Mouse (Mus musculus) CH12.LX (cell line): Measurements from ENCODE around the gene Eepd1. TPM values are rescaled to one million over a fixed set of nuclear protein-coding genes. Genes with fewer than 3 reads are reported as not detected.
"Not testable (repeated sequence)": the region's sequence is repeated elsewhere in the genome, so short reads cannot be mapped to it uniquely, and the experiment has no call there.

Experiments
- DNase-seq: peaks from one replicate; pipeline ENCODE4 v3.0.0-alpha.2; 2013; ENCODE audit errors: extremely low read depth
- H3K27ac ChIP-seq: 2 replicates; pipeline ENCODE4 v1.5.1; 2012; ENCODE audit warnings: low read depth, mild to moderate bottlenecking, control low read depth, moderate library complexity; ENCODE audit not compliant: insufficient read depth
- H3K27me3 ChIP-seq: replicated peaks from 2 replicates; pipeline ENCODE3; 2012; ENCODE audit warnings: inconsistent platforms
- H3K36me3 ChIP-seq, 2 experiments: replicated peaks in 1 of 2; 2 replicates each; pipeline versions ENCODE3 to v1.6.1; 2012; ENCODE audit warnings: inconsistent platforms in 1 of 2, low read length in 1 of 2, mild to moderate bottlenecking in 1 of 2, mixed read lengths in 1 of 2, moderate library complexity in 1 of 2; ENCODE audit not compliant: control insufficient read depth in 1 of 2, insufficient read depth in 1 of 2
- H3K4me1 ChIP-seq, 2 experiments: 2 replicates each; pipeline ENCODE4 v1.6.1; 2012; ENCODE audit warnings: inconsistent platforms in 1 of 2, moderate library complexity in 1 of 2; ENCODE audit not compliant: insufficient read depth in 2 of 2, control insufficient read depth in 1 of 2
- H3K4me2 ChIP-seq: 2 replicates; pipeline ENCODE4 v1.6.1; 2012; ENCODE audit warnings: low read depth, mild to moderate bottlenecking, control low read depth; ENCODE audit not compliant: poor library complexity, insufficient read depth, severe bottlenecking
- H3K4me3 ChIP-seq, 3 experiments: fragments of 150-350 bp in 1 of 3; sonication (generic) in 1 of 3; replicated peaks in 1 of 3; 2 replicates each; pipeline versions ENCODE3 to v1.5.1; 2011 to 2012; ENCODE audit warnings: low read depth in 2 of 3, low read length in 2 of 3, mild to moderate bottlenecking in 2 of 3, moderate library complexity in 2 of 3, control low read depth in 1 of 3, improper control_type of control experiment in 1 of 3, inconsistent platforms in 1 of 3, mixed read lengths in 1 of 3; ENCODE audit not compliant: poor library complexity in 1 of 3
- H3K79me2 ChIP-seq: replicated peaks from 2 replicates; pipeline ENCODE4 v1.6.1; 2012; ENCODE audit warnings: mild to moderate bottlenecking, moderate library complexity; ENCODE audit not compliant: control insufficient read depth, poor library complexity, insufficient read depth, severe bottlenecking; ENCODE audit errors: extremely low read depth
- H3K9ac ChIP-seq: 2 replicates; pipeline ENCODE4 v1.6.1; 2012; ENCODE audit warnings: low read depth, mild to moderate bottlenecking, control low read depth, moderate library complexity; ENCODE audit not compliant: insufficient read depth
- H3K9me3 ChIP-seq: replicated peaks from 2 replicates; pipeline ENCODE3; 2012; ENCODE audit warnings: low read length, inconsistent platforms, mixed read lengths
- BHLHE40 ChIP-seq: IDR thresholded peaks from 2 replicates; pipeline ENCODE4 v1.6.1; 2011; ENCODE audit warnings: mild to moderate bottlenecking, low read depth, low read length, improper control_type of control experiment
- CTCF ChIP-seq, 2 experiments: IDR thresholded peaks in 1 of 2; conservative IDR thresholded peaks in 1 of 2; 2 replicates each; pipeline ENCODE4 v1.5.1; 2011 to 2012; ENCODE audit warnings: low read depth in 2 of 2, low read length in 2 of 2, improper control_type of control experiment in 1 of 2, inconsistent platforms in 1 of 2, mild to moderate bottlenecking in 1 of 2, moderate library complexity in 1 of 2
- E2F4 ChIP-seq: IDR thresholded peaks from 2 replicates; pipeline ENCODE4 v1.6.1; 2011; ENCODE audit warnings: low read depth, low read length, improper control_type of control experiment; ENCODE audit not compliant: insufficient replicate concordance
- JUN ChIP-seq: IDR thresholded peaks from 2 replicates; pipeline ENCODE4 v1.6.1; 2011; ENCODE audit warnings: low read depth, mild to moderate bottlenecking, low read length, improper control_type of control experiment, moderate library complexity; ENCODE audit not compliant: insufficient read depth
- MAFK ChIP-seq: IDR thresholded peaks from 2 replicates; pipeline ENCODE4 v1.6.1; 2011; ENCODE audit warnings: low read length, improper control_type of control experiment; ENCODE audit not compliant: insufficient replicate concordance
- MXI1 ChIP-seq: IDR thresholded peaks from 2 replicates; pipeline ENCODE4 v1.6.1; 2011; ENCODE audit warnings: mild to moderate bottlenecking, low read depth, low read length, improper control_type of control experiment
- MYC ChIP-seq: IDR thresholded peaks from 2 replicates; pipeline ENCODE4 v1.6.1; 2011; ENCODE audit warnings: low read depth, mild to moderate bottlenecking, improper control_type of control experiment, low read length
- TBP ChIP-seq: conservative IDR thresholded peaks from 2 replicates; pipeline ENCODE4 v1.6.1; 2011; ENCODE audit warnings: low read depth, low read length, improper control_type of control experiment
- TCF12 ChIP-seq: IDR thresholded peaks from 2 replicates; pipeline ENCODE4 v1.6.1; 2014; ENCODE audit warnings: low read depth, mild to moderate bottlenecking, inconsistent platforms, low read length, improper control_type of control experiment
- ZKSCAN1 ChIP-seq: IDR thresholded peaks from 2 replicates; pipeline ENCODE4 v1.6.1; 2012; ENCODE audit warnings: low read depth, inconsistent platforms, low read length, improper control_type of control experiment, borderline replicate concordance
- ZMIZ1 ChIP-seq: IDR thresholded peaks from 2 replicates; pipeline ENCODE4 v1.6.1; 2012; ENCODE audit warnings: low read depth, mild to moderate bottlenecking, inconsistent platforms, low read length, improper control_type of control experiment
- dilution Hi-C: fragments of 300-500 bp; cut with MboI; formaldehyde crosslinking; loops from 2 replicates; pipeline ENCODE4 v1.14.3; 2020; ENCODE audit warnings: low sequenced_read_pairs; ENCODE audit not compliant: extremely low pct_unique_long_range_greater_than_20kb, extremely low pct_ligation_motif_present
- in situ Hi-C: fragments of 300-500 bp; cut with MboI; formaldehyde crosslinking; loops from 3 replicates; pipeline ENCODE4 v1.14.3; 2019; ENCODE audit warnings: low sequenced_read_pairs, low pct_ligation_motif_present, low pct_unique_long_range_greater_than_20kb, mixed read lengths
- polyA plus RNA-seq: library from polyadenylated mRNA; unstranded; fragments of >175 nt; gene quantifications from 2 replicates; pipeline ENCODE4 v1.2.1, GENCODE M21; 2012; ENCODE audit warnings: low read depth; ENCODE audit not compliant: insufficient read length
- total RNA-seq, 2 experiments: library from RNA; depleted of rRNA; stranded (reverse); fragments of 300-350 nt in 1 of 2; fragments of >200 nt in 1 of 2; gene quantifications; 2 replicates each; pipeline ENCODE4 v1.2.3; 2012 to 2014

Gene Eepd1
- total RNA-seq (2012; rRNA removed) (2.2 and 2.9 TPM in 2 replicates), total RNA-seq (2014; rRNA removed) (2.3 and 2.5 TPM in 2 replicates), polyA plus RNA-seq (1.3 and 1.9 TPM in 2 replicates)

- no peaks in the 10 kb centered on the region for H3K36me3 ChIP-seq
- no peaks in the 10 kb centered on the region for H3K9me3 ChIP-seq
- H3K9ac ChIP-seq, result peak within 1 kb of the TSS; percentile 50; the same call in 1 of the 2 replicates
- TF ChIP-seq ZMIZ1, result peak; percentile 34; the same call in 1 of the 2 replicates
- TF ChIP-seq TBP, result no peak
- peak; percentile 27; the same call in 1 of the 2 replicates for TF ChIP-seq MXI1
- H3K27ac ChIP-seq, result no peak within 1 kb of the TSS
- H3K27me3 ChIP-seq, result no peaks in the 10 kb centered on the region
- in situ Hi-C loops, result loop anchor here (10.0 kb wide), 1 partner anchor 103 kb away; no protein-coding TSS in a partner anchor
- H3K79me2 ChIP-seq, result no peaks in the 10 kb centered on the region
- peak within 1 kb of the TSS; percentile 54 to 69 (median 67) for H3K4me3 ChIP-seq
- H3K4me1 ChIP-seq, result peaks cover 6 to 37% of the 10 kb centered on the region in 2 experiments; a peak in 3 of 4 replicates
- H3K4me2 ChIP-seq, result peak within 1 kb of the TSS; percentile 87
- dilution Hi-C loops, result no loop called here
- DNase-seq, result peak; percentile 84
These were observed at the start of gene Eepd1 for GRCm38 (mm10) chr9:25481344-25482095. Gene Eepd1 (plus strand): TSS chr9:25481547.

- dilution Hi-C loops, result no loop called here
- no peak for TF ChIP-seq MAFK
- no peak for TF ChIP-seq TCF12
- TF ChIP-seq CTCF (conservative IDR thresholded peaks at IDR 0.05 in 1 of 2, IDR thresholded peaks at IDR 0.05 in 1 of 2; ENCODE audit: low read depth in 2 of 2, low read length in 2 of 2), result no peak
- TF ChIP-seq E2F4, result no peak
- no peak for TF ChIP-seq MYC
- no peak for TF ChIP-seq JUN
- TF ChIP-seq ZKSCAN1, result no peak
- TF ChIP-seq MXI1, result no peak
- TF ChIP-seq BHLHE40, result no peak
- TF ChIP-seq, all 38 proteins: peak for 0
- Histone ChIP-seq H3K27me3 (no peaks in the 10 kb centered on the region), H3K4me2 (no peak overlapping the region), H3K4me1 (peaks cover 3 to 10% of the 10 kb centered on the region in 2 experiments; a peak in 3 of 4 replicates), H3K9ac (no peak overlapping the region), H3K9me3 (no peaks in the 10 kb centered on the region), H3K36me3 (no peaks in the 10 kb centered on the region), H3K79me2 (no peaks in the 10 kb centered on the region), H3K4me3 (no peak overlapping the region), H3K27ac (no peak overlapping the region)
- DNase-seq, result no peak
- in situ Hi-C loops, result no loop called here
These were observed 42.5 kb upstream of the Eepd1 start for GRCm38 (mm10) chr9:25438836-25439235.

DNA sequence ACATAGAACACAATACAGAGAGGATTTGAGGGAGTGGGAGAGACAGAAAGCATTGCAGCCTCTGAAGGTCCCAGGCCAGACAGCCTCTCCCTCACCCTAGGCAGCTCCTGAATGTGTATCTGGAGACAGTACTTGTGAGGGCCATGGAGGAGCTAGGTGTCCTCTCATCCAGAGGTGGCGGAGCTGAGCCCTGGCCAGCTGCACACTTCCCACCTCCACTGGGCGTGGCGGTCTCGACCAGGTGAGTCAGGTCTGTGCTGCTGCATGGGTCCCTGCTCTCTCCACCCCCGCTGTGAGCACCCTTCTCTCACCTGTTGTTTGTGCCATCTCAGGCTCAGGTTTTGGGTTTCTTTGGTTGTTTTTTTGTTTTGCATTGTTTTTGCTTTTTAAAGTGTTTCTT, 41.3 kb upstream of the Eepd1 start:
- H3K4me1 ChIP-seq, H3K4me2 ChIP-seq, H3K36me3 ChIP-seq, DNase-seq, in situ Hi-C loops, H3K27me3 ChIP-seq, H3K9me3 ChIP-seq, H3K79me2 ChIP-seq, H3K27ac ChIP-seq, H3K9ac ChIP-seq, dilution Hi-C loops, H3K4me3 ChIP-seq: not testable (repeated sequence)
